Mouse (Mus musculus) left cerebral cortex, adult 11 months (tissue): ENCODE measurements at regions not wholly inside any gene's neighbourhood (a gene's known extent, or its start where the extent isn't known, plus 50 kb on each side); places are given as distances from the start of the nearest gene placed in this dataset.

ENCODE experiments used
- DNase-seq: peaks from one replicate; pipeline ENCODE4 v3.0.0; 2022; ENCODE audit warnings: low spot score

DNA sequence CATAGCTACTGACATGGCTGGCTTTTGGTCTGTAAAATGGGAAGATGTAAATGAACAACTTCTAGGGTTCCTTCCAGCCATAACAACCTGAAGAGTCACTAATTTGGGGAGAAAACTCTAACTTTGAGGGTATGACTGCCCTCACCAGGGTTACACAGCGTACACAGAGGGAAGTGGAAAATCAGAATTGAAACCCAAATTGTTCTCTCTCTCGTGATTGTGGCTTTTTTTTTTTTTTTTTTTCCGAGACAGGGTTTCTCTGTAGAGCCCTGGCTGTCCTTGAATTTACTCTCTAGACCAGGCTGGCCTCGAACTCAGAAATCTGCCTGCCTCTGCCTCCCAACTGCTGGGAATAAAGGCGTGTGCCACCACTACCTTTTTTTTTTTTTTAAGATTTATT, 80.4 kb upstream of the Pmfbp1 start:
- DNase-seq: no peak

DNA sequence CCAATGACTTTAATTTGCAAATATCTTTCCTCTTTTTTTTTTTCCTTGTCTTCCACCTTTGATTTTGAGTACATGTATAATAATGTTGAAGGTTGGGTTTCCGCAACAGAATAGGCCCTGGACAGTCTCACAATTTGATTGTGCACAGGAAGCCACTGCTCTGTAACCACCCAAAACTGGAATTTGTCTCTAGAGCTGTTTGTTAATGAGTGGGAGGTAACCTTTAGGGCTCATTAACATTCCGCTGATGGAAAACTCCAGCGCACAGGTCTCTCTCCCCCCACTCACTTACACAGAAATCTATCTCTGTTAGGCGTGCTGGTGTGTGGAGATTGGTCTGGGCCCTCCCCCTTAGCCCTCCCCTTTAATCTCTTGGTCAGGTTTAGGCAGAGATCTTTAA, 78.5 kb upstream of the Pmfbp1 start:
- DNase-seq: no peak

DNA sequence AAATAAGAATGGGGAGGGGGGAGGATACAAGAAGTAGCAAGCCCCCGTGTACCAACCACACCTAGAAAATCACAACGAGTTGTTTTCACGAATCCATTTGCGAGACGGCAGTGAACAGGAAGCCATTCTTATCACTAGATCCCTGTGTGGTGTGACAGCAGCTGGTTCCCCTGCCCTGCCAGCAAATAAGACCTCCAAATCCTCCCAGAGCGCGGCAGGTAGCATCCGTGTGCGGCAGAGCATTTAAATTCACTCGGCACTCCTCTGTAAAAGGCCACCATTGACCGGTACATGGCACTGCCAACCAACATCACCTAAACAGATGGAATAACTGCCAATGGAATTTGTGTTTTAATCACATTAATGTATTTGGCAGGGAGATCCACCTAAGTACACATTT, 77.9 kb upstream of the Pmfbp1 start:
- no peak for DNase-seq

DNA sequence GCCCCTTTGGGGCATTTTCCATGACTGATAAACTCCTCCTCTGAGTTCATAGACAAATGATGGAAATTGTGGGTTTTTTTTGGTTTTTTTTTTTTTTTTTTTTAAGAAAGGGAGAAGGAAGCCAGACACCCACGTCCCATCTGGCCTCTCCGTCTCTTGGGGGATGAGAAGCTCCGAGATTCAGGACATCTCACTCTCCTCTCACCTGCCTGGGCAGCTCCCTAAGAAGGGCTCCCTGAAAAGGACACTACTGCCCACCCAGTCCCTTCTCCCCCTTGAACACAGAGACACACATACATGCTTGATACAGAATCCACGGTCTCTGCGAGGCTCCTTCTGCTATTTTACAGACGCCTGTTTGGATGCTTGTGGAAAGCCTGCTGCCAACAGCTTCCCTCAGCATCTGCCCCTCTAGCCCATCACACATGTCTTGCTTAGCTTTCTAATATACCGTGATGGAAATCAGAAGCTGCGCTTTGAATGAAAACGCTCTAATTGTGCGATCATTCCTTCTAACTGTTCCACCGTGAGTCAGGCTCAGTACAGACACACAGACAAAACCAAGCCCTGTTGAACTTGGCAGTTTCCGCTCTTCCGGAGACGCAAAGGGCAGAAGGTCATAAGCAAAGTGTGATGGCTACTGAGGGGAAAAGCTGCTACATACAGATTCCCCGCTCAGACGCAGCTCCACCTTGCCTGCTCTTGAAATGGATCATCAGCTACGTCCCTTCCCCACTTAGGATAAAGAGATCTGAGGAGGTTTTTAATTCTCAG, 77.3 kb upstream of the Pmfbp1 start:
- DNase-seq: no peak

DNA sequence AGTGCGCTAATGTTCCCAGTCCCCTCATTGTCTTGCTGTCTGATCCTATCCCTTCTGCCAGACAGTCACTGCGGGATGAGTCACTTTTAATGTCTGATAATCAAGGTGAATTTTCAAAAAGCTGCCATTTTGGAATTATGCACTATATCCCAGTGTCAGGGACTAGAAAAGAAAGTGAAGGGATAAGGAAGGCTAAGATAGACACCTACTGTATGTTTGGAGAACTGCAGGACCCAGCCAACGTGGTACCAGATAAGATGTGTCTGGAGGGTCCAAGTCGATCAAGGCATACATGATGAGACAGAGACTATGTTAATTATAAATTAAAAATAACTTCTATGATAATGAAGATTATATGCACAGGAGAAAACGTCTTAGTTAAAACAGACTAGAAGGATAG, 76.6 kb upstream of the Pmfbp1 start:
- DNase-seq: peak; percentile 67

DNA sequence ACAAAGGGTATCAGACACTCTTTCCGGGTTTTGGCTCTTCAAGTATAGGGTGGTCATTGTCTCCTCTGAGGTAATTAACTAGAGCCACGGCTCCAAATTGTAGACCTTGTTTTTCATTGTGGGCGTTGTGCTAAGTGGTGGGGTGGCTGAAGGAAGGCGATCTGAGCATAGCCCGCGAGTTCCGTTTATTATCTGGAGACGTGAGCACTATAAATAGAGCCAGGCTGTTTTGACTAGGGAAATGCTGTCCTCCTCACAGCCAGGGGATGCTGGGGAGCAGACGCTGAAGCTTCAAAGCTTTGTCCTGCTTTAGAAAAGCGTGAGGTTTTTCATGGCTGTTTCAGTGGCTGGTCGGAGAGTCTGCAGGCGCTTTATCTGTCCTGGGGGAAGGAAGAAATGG, 75.9 kb upstream of the Pmfbp1 start:
- DNase-seq: no peak

DNA sequence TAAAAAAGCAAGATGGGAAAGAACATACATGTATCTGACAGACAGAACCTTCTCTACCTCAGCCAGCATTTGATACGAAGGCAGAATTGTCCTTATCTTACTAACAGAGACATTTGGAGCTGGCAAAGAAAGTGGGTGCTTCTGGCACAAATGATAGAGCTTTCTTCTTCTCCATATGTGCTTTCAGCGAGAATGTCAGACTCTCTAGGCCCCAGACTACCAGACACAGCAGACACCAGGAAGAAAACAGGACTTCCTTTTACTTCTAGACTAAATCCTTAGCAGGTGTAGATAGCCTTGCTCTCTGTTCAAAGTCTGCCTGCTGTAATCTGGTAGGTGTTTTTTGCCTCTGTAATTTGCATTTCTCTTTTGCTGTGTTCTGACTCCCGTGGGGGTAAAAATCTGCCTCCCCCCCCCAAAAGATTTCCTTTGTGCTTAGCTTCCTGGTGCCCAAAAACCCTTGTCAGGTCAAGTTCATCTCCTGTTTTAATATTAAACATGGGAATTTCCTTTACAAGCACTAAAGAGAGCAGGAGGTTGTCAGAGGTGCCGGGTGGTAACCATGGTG, 74.7 kb upstream of the Pmfbp1 start:
- DNase-seq: peak; percentile 37

DNA sequence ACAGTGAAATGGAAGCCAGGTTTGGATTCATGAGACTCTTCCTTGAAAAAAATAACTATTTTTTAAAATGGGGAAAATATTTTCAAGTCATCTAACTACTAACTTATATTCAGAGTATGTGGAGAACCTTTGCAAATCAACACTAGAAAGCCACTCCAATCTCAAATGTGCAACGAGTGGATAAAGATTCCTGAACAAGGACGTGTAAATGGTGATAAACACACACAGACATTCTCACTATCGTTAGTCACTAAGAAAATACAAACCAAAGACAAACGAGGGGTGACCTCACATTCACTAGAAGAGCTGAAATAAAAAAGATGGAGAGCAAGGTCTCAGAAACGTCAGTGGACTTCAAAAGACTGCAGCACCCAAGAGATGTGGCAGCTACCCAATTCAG, 69.8 kb upstream of the Pmfbp1 start:
- no peak for DNase-seq

DNA sequence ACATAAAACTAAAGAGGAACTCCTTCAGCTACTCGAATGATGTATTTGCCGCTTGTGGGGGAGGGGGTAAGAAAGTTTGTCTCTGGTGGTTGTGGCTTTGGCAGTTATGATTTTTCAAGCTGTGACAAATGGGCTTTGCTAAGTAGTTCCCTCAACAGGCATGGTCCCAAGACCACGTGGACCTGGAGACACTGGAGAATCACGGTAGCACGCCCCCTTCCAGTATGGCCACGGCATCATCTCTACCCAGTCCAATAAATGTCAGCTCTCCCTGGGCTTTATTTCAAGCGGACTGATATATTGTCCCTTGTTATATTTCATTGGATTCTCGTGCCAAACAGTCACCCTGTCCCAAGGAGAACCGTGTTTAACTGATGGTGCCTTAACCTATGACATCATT, 65.3 kb upstream of the Pmfbp1 start:
- DNase-seq: no peak

DNA sequence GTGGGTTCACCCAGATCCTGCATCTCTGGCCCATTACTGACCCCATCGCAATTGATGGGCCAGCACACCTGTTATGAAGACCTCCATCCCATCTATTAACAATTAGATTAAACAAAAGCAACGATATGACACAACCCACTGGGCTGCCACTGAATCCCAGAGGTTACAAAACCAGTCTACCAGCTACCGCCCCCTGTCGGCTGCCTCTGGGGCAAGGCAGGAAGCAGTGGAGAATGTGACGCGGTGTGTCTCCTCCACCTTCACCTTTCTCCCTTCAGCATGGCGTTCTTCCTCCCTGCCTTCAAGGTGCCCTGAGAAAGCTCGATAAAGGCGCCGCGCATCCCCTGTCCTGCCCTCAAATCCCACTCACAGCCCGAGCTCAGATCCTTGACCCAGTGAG, 59.3 kb upstream of the Pmfbp1 start:
- no peak for DNase-seq

DNA sequence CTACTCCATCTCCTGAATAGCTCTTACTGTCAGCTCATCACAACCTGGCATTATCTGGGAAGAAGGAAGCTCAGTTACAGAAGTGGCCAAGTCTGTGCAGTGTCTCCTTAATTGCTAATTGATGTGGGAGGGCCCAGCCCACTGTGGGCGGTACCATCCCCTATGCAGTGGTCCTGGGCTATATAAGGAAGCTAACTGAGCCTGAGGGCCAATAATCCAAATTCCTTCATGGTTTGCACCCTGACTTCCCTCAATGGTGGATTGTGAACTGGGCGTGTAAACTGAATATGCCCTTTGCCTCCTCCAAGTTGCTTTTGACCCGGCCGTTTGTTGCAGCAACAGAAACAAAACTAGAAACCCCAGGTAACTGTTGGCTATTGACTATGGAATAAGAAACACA, 57.8 kb upstream of the Pmfbp1 start:
- no peak for DNase-seq

DNA sequence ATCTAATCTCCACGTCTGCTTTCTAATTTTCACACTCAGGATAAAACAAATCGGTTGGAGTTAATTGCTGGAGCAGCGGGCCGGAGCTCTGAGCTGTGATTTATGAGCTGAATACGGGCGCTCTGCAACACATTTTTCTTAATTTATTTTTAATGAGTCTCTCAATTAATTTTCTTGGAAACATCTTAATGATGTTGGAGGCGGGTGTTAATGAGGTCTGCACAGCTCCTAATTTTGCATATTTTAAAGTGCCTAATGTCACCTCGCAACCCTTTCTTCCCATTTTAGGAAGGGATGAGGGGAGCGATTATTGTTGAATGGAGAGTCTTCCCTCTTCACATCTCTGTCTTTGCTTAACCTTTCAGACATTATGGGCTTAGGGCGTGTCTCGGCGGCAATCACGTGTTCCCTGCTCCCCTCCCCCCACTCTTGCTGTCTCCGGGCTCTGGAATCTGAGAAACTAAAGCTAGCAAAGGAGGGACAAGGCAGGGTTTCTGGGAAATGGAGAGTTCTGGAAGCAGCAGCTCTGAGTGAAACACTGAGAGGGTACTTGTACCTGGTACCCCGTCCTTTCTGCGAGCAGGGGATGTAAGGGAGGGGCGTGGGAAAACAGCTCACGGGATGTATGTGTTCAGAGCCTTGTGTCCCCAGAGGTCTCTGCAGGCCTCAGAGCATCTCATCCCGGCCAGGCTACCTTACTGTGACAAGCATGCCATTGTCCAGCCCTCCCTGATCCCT, 56.8 kb upstream of the Pmfbp1 start:
- DNase-seq: peak; percentile 26

DNA sequence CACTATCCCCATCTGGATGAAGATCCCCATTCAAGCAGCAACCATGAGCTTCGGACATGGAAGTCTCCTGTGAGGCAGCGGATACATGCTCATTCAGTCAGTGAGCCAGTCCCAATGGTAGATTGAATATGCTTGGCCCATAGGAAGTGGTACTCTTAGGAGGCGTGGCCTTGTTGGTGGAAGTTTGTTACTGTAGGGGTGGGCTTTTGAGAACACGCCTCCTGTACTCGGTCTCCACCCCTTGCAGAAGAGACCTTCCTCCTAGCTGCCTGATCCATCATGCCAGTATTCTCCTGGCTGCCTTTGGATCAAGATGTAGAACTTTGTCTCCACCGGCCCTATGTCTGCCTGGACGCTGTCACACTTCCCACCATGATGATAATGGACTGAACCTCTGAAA, 55.3 kb upstream of the Pmfbp1 start:
- no peak for DNase-seq
